Mouse (Mus musculus): ENCODE measurements around the gene Ptpn14. TPM values are rescaled to one million over a fixed set of nuclear protein-coding genes. Genes with fewer than 3 reads are reported as not detected.

Ptpn14 gene
- polyA plus RNA-seq, 1 experiment from 2014 or later: 8.6 TPM

DNA sequence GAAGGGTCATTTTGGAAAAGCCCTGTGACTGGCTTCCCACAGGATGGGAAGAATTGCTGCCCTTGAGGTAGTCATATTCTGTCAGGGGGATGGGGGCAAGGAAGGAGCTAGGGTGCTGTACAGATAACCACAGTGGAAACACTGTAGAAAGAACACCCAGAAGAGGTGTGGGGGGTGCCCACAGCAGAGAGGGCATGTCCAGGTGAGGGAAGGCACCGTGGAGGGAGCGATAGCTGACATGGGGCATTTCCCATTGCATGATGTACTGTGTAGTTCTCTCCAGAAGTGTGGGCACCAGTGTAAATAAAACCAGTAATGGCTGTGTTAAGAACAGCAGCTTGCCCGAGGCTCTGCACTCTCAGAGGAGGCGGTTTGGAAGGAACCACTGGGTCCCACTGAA, 102.3 kb downstream of the Ptpn14 start:
- WGBS: 38% methylated on average over 4 of the region's 4 CpGs
- Histone ChIP-seq H3K4me3 (no peak overlapping the region), H3K27ac (no peak overlapping the region), H3K4me1 (peaks cover 8% of the 10 kb centered on the region), H3K4me2 (no peak overlapping the region), H3K9ac (no peak overlapping the region), H3K9me3 (no peaks in the 10 kb centered on the region), H3K27me3 (no peaks in the 10 kb centered on the region), H3K36me3 (peaks cover 19% of the 10 kb centered on the region; the same call in 1 of the 2 replicates)
- no peak for ATAC-seq (ENCODE audit: borderline replicate concordance, extremely low read depth, low FRiP score, low TSS enrichment)

DNA sequence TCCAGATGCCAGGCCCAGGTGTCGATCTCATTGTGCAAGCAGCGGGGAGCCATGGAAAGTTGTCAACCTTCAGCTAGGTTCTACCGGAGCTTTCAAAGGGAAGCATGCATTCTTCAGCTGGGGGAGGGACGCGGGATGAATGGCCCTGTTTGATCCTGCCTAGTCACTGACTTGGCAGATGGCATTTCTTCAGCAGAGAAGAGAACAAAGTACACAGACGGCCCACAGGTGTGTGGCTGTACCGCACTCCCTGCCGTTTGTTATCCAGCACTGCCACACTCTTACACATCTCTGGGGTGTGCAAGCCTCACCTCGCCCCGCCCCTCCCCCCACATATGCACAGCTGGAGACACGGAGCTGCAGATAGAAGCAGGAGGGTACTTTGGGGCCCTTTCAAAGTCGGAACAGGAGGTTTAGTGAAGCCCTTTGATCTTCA, 102.7 kb downstream of the Ptpn14 start:
- Histone ChIP-seq H3K4me3 (no peak overlapping the region), H3K27me3 (no peaks in the 10 kb centered on the region), H3K27ac (no peak overlapping the region; the same call in 1 of the 2 replicates), H3K4me2 (no peak overlapping the region), H3K4me1 (peaks cover 8% of the 10 kb centered on the region), H3K36me3 (peaks cover 17% of the 10 kb centered on the region; the same call in 1 of the 2 replicates), H3K9ac (no peak overlapping the region), H3K9me3 (no peaks in the 10 kb centered on the region)
- 18% methylated on average over 12 of the region's 12 CpGs for WGBS
- ATAC-seq (ENCODE audit: borderline replicate concordance, extremely low read depth, low FRiP score, low TSS enrichment): peak; percentile 60; the same call in 1 of the 2 replicates

DNA sequence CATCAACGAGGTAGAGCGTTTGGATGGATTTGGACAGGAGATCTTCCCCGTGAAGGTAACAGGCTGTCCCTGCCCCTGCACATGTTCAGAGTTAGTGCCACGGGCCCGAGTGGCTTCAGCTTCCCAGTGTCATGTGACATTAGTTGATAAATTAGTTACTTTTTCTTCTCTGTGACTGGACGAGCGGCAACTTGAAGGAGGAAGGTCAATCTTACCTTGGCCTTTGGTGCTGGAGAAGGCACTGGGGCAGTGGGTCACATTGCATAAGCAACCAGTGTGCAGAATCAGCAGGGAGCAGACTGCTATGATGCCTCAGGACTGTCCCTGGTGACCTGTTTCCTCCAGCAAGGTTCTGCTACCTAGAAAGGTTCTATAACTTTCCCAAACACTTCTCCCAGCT, 105.3 kb downstream of the Ptpn14 start:
- WGBS: 66% methylated on average over 7 of the region's 7 CpGs
- H3K4me3 ChIP-seq: no peak overlapping the region
- peaks cover 9% of the 10 kb centered on the region; the same call in 1 of the 2 replicates for H3K36me3 ChIP-seq
- H3K27ac ChIP-seq: no peak overlapping the region
- no peak overlapping the region for H3K4me2 ChIP-seq
- H3K9me3 ChIP-seq: no peaks in the 10 kb centered on the region
- H3K27me3 ChIP-seq: no peaks in the 10 kb centered on the region
- peaks cover 8% of the 10 kb centered on the region for H3K4me1 ChIP-seq
- ATAC-seq (ENCODE audit: borderline replicate concordance, extremely low read depth, low FRiP score, low TSS enrichment): no peak
- no peak overlapping the region for H3K9ac ChIP-seq

DNA sequence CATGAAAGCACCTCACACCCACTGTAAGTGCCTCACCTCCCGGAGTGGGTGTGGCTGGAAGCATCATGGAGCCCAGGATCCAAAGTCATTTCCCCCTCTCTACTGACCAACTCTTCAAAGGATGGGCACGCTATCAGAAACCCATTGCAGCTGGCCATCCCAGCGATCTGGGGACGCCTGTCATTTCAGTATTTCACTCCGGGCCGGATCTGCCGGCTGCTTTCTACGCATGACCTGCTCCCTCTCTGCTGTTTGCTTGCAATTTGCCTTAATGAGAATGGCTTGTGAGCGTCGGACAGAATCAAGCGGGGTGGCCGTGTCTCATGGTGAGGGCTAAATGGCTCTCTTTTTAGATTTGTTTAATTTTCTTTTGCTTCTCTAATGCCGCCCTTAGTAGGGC, 106.1 kb downstream of the Ptpn14 start:
- no peak overlapping the region for H3K4me2 ChIP-seq
- 53% methylated on average over 13 of the region's 13 CpGs for WGBS
- ATAC-seq (ENCODE audit: borderline replicate concordance, extremely low read depth, low FRiP score, low TSS enrichment): no peak
- no peaks in the 10 kb centered on the region for H3K9me3 ChIP-seq
- H3K27ac ChIP-seq: no peak overlapping the region
- no peak overlapping the region for H3K4me3 ChIP-seq
- H3K36me3 ChIP-seq: peaks cover 4% of the 10 kb centered on the region; the same call in 1 of the 2 replicates
- H3K27me3 ChIP-seq: no peaks in the 10 kb centered on the region
- no peak overlapping the region for H3K9ac ChIP-seq
- H3K4me1 ChIP-seq: peaks cover 8% of the 10 kb centered on the region

DNA sequence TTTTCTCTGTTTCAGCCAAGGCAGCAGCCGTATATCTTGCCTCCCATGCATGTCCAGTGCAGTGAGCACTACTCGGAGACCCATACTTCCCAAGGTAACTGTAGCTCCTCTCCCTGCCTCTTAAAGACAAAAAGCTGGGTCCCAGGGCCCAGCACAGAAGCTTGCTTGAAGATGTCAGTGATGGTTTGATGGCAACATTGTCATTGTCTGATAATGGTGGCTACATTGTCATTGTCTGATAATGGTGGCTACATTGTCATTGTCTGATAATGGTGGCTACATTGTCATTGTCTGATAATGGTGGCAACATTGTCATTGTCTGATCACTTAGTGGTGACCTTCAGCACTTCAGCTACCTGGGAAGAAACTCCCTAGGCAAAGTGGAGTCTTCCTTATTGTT, 118.3 kb downstream of the Ptpn14 start:
- no peaks in the 10 kb centered on the region for H3K27me3 ChIP-seq

DNA sequence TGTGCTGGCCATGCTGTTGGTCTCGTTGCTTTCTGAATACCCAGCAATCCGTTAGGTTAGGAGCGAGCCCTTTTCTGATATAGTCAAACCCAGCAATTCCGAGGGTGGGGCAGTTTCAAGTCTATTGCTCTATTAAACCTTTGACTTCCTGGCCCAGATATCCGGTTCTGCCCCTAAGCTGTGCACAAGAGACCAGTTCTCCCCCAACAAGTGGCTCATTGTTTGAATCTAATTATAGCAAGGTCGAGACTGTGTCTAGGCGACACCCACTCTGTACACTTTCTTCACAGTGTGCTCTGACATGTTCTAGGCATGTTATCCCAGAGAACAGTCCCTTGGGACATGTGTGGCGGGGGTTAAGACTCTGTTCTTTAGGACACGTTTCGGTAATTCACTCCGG, 121.5 kb downstream of the Ptpn14 start:
- H3K9ac ChIP-seq: no peak overlapping the region
- H3K4me3 ChIP-seq: no peak overlapping the region
- H3K4me2 ChIP-seq: no peak overlapping the region
- H3K27ac ChIP-seq: no peak overlapping the region
- peaks cover 34% of the 10 kb centered on the region for H3K36me3 ChIP-seq
- no peaks in the 10 kb centered on the region for H3K27me3 ChIP-seq
- WGBS: 72% methylated on average over 11 of the region's 11 CpGs
- H3K9me3 ChIP-seq: no peaks in the 10 kb centered on the region
- ATAC-seq (ENCODE audit: borderline replicate concordance, extremely low read depth, low FRiP score, low TSS enrichment): no peak
- no peaks in the 10 kb centered on the region for H3K4me1 ChIP-seq

More for the DNA sequence above, 118.3 kb downstream of the Ptpn14 start:
- H3K9me3 ChIP-seq: no peaks in the 10 kb centered on the region
- H3K4me2 ChIP-seq: no peak overlapping the region
- no peaks in the 10 kb centered on the region for H3K4me1 ChIP-seq
- no peak overlapping the region for H3K9ac ChIP-seq
- H3K4me3 ChIP-seq: no peak overlapping the region
- WGBS: 92% methylated on average over 2 of the region's 2 CpGs
- peaks cover 42% of the 10 kb centered on the region for H3K36me3 ChIP-seq
- no peak for ATAC-seq (ENCODE audit: borderline replicate concordance, extremely low read depth, low FRiP score, low TSS enrichment)
- H3K27ac ChIP-seq: no peak overlapping the region

DNA sequence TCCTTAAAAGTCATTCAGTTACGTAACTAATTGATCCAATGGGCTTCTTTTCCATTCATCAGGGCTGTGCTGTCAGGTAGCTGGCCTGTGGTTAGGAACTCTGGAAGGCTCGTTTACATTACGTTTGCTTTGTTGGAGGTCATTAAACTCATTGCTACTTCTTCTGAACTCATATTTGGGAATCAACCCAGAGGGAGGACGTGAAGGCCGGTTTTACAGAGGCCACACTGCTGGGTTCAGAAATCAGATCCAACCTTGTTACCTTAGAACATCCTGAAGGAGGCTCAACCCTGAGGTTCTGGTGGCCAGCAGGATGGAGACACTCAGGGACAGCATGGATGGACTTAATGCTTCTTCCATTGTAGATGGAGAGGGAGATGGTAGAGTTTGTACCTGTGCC, 124.0 kb downstream of the Ptpn14 start:
- ATAC-seq (ENCODE audit: borderline replicate concordance, extremely low read depth, low FRiP score, low TSS enrichment): no peak
- WGBS: 81% methylated on average over 5 of the region's 5 CpGs
- no peaks in the 10 kb centered on the region for H3K27me3 ChIP-seq
- no peak overlapping the region for H3K4me3 ChIP-seq
- H3K9ac ChIP-seq: no peak overlapping the region
- no peaks in the 10 kb centered on the region for H3K4me1 ChIP-seq
- no peaks in the 10 kb centered on the region for H3K9me3 ChIP-seq
- H3K36me3 ChIP-seq: peaks cover 35% of the 10 kb centered on the region
- no peak overlapping the region for H3K27ac ChIP-seq
- no peak overlapping the region for H3K4me2 ChIP-seq

DNA sequence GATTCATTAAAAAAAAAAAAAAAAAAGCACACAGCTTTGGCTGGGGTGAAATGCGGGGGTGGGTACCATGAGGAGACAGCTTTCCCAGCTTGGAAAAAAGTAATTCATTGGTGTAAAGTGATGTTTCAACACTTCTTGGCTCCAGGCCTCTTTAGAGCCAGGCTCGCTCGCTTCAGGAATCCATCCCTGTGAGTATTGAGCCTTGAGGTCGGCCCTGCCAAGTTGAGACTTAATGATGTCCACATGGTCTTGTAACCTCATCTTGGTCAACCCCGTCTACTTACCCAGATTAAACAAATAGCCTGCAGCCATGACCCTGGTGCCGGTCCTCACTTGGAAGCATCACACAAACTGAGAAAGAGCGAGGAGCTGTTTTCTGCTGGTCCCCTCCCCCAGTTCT, 124.4 kb downstream of the Ptpn14 start:
- no peak overlapping the region for H3K9ac ChIP-seq
- no peak overlapping the region for H3K4me2 ChIP-seq
- WGBS: 53% methylated on average over 7 of the region's 7 CpGs
- no peak overlapping the region for H3K27ac ChIP-seq
- no peak overlapping the region for H3K4me3 ChIP-seq
- ATAC-seq (ENCODE audit: borderline replicate concordance, extremely low read depth, low FRiP score, low TSS enrichment): peak; percentile 59; the same call in 1 of the 2 replicates
- H3K4me1 ChIP-seq: no peaks in the 10 kb centered on the region
- H3K9me3 ChIP-seq: no peaks in the 10 kb centered on the region
- no peaks in the 10 kb centered on the region for H3K27me3 ChIP-seq
- peaks cover 38% of the 10 kb centered on the region for H3K36me3 ChIP-seq

DNA sequence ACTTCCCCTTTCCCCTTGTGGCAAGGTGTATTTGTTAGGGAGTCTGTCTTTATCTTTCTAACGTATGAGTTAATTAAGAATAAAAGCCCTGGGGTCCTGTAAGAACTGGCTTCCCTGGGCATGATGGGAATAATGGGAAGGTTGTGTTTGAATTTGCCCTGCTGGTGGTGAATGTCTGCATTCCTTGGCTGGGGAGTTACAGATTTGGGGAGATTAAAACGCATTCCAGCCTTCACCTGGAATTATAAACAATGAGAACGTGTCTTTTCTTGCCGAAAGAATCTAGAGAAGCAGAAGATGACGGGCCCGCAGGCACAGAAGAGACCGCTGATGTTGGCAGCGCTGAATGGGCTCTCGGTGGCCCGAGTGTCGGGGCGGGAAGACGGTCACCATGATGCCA, 126.6 kb downstream of the Ptpn14 start:
- ATAC-seq (ENCODE audit: borderline replicate concordance, extremely low read depth, low FRiP score, low TSS enrichment): no peak
- no peaks in the 10 kb centered on the region for H3K9me3 ChIP-seq
- H3K36me3 ChIP-seq: peaks cover 42% of the 10 kb centered on the region
- H3K9ac ChIP-seq: no peak overlapping the region
- WGBS: 82% methylated on average over 13 of the region's 13 CpGs
- no peaks in the 10 kb centered on the region for H3K27me3 ChIP-seq
- no peaks in the 10 kb centered on the region for H3K4me1 ChIP-seq
- no peak overlapping the region for H3K4me3 ChIP-seq
- no peak overlapping the region for H3K27ac ChIP-seq
- no peak overlapping the region for H3K4me2 ChIP-seq

DNA sequence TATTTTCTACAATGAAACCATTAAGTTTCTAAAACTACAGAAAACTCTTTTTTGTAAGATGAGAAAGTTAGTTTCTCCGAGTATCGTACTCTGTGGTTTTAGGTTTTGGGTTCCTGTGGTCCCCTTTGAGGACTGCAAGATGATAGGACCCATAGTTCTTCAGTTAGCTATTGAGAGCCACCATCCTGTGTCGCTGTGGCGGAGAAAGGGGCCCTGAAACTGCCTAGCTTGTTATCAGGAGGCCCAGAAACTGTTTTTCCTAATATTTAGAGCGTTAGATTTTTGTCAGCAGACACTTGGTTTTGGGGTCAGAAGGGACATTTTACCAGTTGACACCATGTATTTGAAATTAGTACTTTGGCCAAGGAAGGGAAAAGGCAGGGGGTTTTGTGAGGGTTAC, 127.7 kb downstream of the Ptpn14 start:
- Histone ChIP-seq H3K9me3 (no peaks in the 10 kb centered on the region), H3K9ac (no peak overlapping the region), H3K27ac (no peak overlapping the region), H3K4me1 (0 out of 2 replicates have a peak, but pooled peaks cover 5% of the 10 kb centered on the region), H3K4me3 (no peak overlapping the region), H3K36me3 (peaks cover 32% of the 10 kb centered on the region), H3K27me3 (no peaks in the 10 kb centered on the region), H3K4me2 (no peak overlapping the region)
- 93% methylated on average over 5 of the region's 5 CpGs for WGBS
- ATAC-seq (ENCODE audit: borderline replicate concordance, extremely low read depth, low FRiP score, low TSS enrichment): no peak

DNA sequence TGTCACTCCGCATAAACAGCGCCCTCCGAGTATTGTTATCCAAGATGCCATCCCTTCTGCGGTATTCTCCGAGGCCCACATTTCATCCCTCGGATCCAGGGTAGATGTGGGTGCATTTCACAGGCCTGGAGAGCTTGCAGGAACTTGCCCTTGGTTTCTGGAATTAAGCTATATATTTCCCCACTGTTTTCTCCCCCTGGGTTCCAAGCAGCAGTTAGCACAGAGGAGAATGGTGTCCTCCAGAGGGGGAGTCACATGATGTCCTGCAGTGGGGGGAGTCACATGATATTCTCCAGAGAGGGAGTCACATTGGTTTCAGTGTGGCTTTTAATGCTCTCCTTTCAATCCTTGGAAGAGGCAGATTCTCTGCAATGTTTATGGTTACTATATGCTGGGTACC, 130.3 kb downstream of the Ptpn14 start:
- H3K9ac ChIP-seq: no peak overlapping the region
- ATAC-seq (ENCODE audit: borderline replicate concordance, extremely low read depth, low FRiP score, low TSS enrichment): no peak
- H3K4me1 ChIP-seq: 0 out of 2 replicates have a peak, but pooled peaks cover 16% of the 10 kb centered on the region
- H3K4me3 ChIP-seq: no peak overlapping the region
- no peaks in the 10 kb centered on the region for H3K27me3 ChIP-seq
- no peak overlapping the region for H3K27ac ChIP-seq
- H3K9me3 ChIP-seq: no peaks in the 10 kb centered on the region
- 86% methylated on average over 6 of the region's 6 CpGs for WGBS
- no peak overlapping the region for H3K4me2 ChIP-seq
- H3K36me3 ChIP-seq: peaks cover 25% of the 10 kb centered on the region; the same call in 1 of the 2 replicates

DNA sequence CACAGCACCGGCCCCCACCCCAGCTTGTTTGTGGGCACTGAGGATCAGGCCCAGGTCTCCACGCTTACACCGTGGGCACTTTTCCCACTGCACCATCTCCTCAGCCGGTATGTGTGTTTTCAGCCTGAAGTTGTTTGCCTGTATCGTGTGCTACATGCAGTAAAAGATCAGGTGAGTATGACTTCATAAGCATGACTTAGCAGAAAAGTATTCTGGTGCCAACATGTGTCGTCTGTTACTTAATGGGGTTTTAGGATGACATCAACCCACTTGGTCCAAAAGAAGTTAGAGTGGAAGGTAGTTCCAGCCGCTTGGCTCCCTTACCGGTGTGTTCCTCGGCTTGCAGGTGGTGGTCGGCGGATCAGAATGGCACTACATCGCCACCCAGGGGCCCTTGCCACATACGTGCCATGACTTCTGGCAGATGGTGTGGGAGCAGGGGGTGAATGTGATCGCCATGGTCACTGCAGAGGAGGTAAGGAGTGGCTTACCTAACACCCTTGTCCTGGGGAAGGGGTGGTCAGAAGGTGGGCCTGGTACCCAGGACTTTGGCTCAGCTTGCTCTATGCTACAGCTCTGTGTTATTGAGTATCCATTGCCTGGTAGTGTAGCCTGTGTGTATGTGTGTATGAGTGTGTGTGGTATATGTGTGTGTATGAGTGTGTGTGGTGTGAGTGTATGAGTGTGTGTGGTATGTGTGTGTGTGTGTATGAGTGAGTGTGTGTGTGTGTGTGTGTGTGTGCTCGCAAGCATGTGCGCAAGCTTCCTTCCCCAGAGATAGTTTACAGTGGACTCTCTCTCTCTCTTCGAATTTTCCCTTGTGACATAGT, 132.3 kb downstream of the Ptpn14 start:
- H3K4me1 ChIP-seq: 0 out of 2 replicates have a peak, but pooled peaks cover 16% of the 10 kb centered on the region
- no peak overlapping the region for H3K9ac ChIP-seq
- no peak overlapping the region for H3K4me3 ChIP-seq
- H3K4me2 ChIP-seq: no peak overlapping the region
- ATAC-seq (ENCODE audit: borderline replicate concordance, extremely low read depth, low FRiP score, low TSS enrichment): peak; percentile 36; the same call in 1 of the 2 replicates
- no peaks in the 10 kb centered on the region for H3K27me3 ChIP-seq
- H3K36me3 ChIP-seq: peaks cover 31% of the 10 kb centered on the region; the same call in 1 of the 2 replicates
- no peaks in the 10 kb centered on the region for H3K9me3 ChIP-seq
- 65% methylated on average over 17 of the region's 17 CpGs for WGBS
- H3K27ac ChIP-seq: peak overlapping the region; percentile 87

Data from lung, embryonic 15.5 days (tissue).